Mouse (Mus musculus) midbrain, embryonic 15.5 days (tissue): Measurements from ENCODE around the gene Sik2. TPM values are rescaled to one million over a fixed set of nuclear protein-coding genes. Genes with fewer than 3 reads are reported as not detected.

Experiments used
- ATAC-seq: fragments of 200-750 bp; cut with Nextera tagmentation; replicated peaks from 2 replicates; pipeline ENCODE4 v1.8.0; 2017; ENCODE audit warnings: moderate TSS enrichment
- H3K27ac ChIP-seq: fragments of 300-500 bp; sonication (generic); 2 replicates; pipeline ENCODE4 v1.5.1; 2015; ENCODE audit warnings: mild to moderate bottlenecking, inconsistent platforms
- H3K27me3 ChIP-seq: fragments of 300-500 bp; sonication (generic); replicated peaks from 2 replicates; pipeline ENCODE4 v1.6.1; 2015; ENCODE audit warnings: inconsistent platforms
- H3K36me3 ChIP-seq: fragments of 300-500 bp; sonication (generic); replicated peaks from 2 replicates; pipeline ENCODE4 v1.6.1; 2015; ENCODE audit warnings: inconsistent platforms
- H3K4me1 ChIP-seq: fragments of 300-500 bp; sonication (generic); 2 replicates; pipeline ENCODE4 v1.6.1; 2015; ENCODE audit warnings: inconsistent platforms
- H3K4me2 ChIP-seq: fragments of 300-500 bp; sonication (generic); 2 replicates; pipeline ENCODE4 v1.6.1; 2015; ENCODE audit warnings: inconsistent platforms, mild to moderate bottlenecking, moderate library complexity
- H3K4me3 ChIP-seq: fragments of 300-500 bp; sonication (generic); 2 replicates; pipeline ENCODE4 v1.5.1; 2015; ENCODE audit warnings: mild to moderate bottlenecking, inconsistent platforms
- H3K9ac ChIP-seq: fragments of 300-500 bp; sonication (generic); 2 replicates; pipeline ENCODE4 v1.6.1; 2015; ENCODE audit warnings: mild to moderate bottlenecking, inconsistent platforms
- H3K9me3 ChIP-seq: fragments of 300-500 bp; sonication (generic); 2 replicates; pipeline ENCODE4 v1.6.1; 2016; ENCODE audit warnings: inconsistent platforms
- WGBS: fragments of 180-500 bp; shearing (Covaris S2); methylation state at CpG from one replicate; pipeline ENCODE4 v1.1.7; 2015; ENCODE audit warnings: mixed read lengths; 5-methylcytosine and 5-hydroxymethylcytosine counted together
- polyA plus RNA-seq: library from polyadenylated mRNA; unstranded; fragments of >200 nt; fragmentation: Nextera tagmentation; extraction: Ambion mirVana; gene quantifications from 2 replicates; pipeline ENCODE4 v1.2.1, GENCODE M21; 2015

The Sik2 gene
- 17.1 and 19.8 TPM in 2 replicates for polyA plus RNA-seq

DNA sequence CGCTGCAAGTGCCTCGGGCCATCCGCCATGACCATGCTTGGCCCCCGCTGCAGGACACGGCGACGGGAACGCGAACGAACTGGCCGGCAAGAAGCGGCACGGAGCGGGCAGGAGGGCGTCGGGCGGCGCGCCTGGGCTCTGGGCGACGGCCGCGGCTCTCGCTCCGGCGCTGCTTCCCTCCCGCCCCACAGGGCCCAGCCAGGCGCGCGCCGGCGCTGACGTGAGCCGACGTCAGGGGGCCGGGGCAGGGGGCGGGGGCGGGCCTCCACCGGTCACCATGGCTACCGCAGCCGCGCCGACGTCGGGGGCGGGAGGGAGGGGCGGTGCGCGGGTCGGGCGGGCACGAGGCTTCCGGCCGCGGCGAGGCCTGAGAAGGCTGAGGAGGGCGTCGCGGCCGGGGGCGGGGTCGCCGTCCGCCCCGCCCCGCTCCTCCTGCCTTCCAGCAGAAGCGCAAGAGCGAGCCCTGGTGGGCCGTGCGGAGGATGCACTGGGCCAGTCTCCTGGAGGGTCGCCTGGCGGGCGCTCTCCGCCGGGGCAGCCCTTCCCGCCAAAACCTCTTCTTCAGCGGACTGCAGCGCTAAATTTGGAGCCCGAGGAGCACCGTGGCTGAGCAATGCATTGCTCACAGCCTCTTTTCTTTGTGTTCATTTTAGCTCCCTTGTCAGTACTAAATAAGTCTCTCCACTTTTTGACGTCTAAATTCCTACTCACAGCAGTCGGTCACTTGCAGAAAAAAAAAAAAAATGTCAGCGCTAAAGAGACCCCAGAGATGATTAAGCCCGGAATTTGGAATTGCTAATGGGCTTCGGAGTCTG is at the start of gene Sik2:
TSS of gene Sik2 (minus strand) at position 233 of the 815 bp plus-strand sequence.
- H3K9me3 ChIP-seq, result no peaks in the 10 kb centered on the region
- peak; percentile 97 for ATAC-seq
- peak within 1 kb of the TSS; percentile 83 for H3K4me3 ChIP-seq
- H3K9ac ChIP-seq, result peak within 1 kb of the TSS; percentile 84
- H3K4me1 ChIP-seq, result peaks cover 15% of the 10 kb centered on the region
- no peaks in the 10 kb centered on the region for H3K36me3 ChIP-seq
- peak within 1 kb of the TSS; percentile 52 for H3K4me2 ChIP-seq
- H3K27ac ChIP-seq, result peak within 1 kb of the TSS; percentile 85
- WGBS, result under 1% methylated on average over 71 of the region's 85 CpGs
- no peaks in the 10 kb centered on the region for H3K27me3 ChIP-seq

DNA sequence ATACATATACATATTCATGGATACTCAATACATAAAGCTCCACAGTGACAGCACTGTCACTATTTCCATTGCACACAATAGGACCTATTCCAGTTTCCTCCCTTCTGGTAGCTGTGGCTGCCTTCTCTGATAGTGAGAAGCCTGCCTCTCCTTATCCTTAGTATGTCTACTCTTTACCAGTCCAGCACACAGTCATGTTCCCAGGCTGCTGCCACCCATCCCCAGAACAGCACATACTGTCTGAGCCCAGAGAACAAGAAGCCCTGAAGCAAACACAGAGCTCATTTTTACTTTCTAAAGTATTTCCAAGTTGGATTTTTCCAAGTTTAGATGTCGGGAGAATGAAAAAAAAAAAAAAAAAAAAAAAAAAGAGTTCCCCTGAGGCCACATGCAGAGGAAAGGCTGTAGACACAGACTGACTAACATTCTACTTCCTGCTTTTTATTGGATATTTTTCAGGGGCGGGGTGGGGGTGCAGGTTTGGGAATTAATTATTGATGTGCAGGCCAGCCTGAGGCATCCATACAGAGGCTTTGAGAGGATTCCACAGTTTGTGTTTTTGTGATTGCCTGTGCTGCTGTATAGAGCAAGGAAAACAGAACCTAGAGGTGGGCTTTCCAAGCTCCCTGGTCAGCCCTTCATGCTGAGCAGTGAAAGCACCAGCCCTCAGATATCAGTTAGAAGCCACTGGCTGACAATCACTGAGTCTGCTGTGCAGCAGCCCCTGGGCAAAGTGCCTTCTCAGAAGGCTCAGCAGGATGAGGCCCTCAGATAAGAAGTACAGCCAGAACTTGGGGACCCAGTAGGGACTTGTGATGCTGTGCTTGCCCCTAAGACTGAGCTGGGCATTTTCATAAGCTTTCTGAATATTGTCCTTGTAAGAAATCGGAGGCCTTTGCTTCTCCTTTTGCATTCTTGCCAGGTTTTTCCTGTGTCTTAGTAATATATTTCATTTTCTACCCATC is 47.8 kb upstream of the Sik2 start:
- no peaks in the 10 kb centered on the region for H3K9me3 ChIP-seq
- no peaks in the 10 kb centered on the region for H3K36me3 ChIP-seq
- H3K4me1 ChIP-seq, result no peaks in the 10 kb centered on the region
- no peak overlapping the region for H3K4me2 ChIP-seq
- no peak overlapping the region for H3K27ac ChIP-seq
- H3K27me3 ChIP-seq, result no peaks in the 10 kb centered on the region
- H3K9ac ChIP-seq, result no peak overlapping the region
- WGBS, result 78% methylated on average over 3 of the region's 3 CpGs
- H3K4me3 ChIP-seq, result no peak overlapping the region
- ATAC-seq, result no peak

DNA sequence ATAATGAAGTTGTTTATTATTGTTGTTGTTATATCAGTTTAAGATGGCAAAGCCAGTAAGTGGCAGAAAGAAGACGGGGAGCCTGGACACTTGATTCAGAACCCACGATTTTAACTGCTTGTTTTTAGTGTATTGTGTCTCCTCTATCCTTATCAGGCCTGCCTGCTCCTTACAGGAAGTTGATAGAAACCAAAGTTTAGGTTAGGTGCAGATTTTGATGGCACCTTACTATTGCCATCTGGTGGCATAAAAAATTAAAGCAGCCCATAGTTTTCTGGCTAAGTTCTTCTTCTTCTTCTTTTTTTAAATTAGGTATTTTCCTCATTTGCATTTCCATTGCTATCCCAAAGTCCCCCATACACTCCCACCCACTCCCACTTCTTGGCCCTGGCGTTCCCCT is 43.3 kb upstream of the Sik2 start:
- WGBS, result 81% methylated on average over 3 of the region's 3 CpGs
- Histone ChIP-seq H3K4me1 (no peaks in the 10 kb centered on the region), H3K9me3 (no peaks in the 10 kb centered on the region), H3K27ac (no peak overlapping the region), H3K27me3 (no peaks in the 10 kb centered on the region), H3K36me3 (no peaks in the 10 kb centered on the region), H3K4me2 (no peak overlapping the region), H3K4me3 (no peak overlapping the region), H3K9ac (no peak overlapping the region)
- no peak for ATAC-seq

DNA sequence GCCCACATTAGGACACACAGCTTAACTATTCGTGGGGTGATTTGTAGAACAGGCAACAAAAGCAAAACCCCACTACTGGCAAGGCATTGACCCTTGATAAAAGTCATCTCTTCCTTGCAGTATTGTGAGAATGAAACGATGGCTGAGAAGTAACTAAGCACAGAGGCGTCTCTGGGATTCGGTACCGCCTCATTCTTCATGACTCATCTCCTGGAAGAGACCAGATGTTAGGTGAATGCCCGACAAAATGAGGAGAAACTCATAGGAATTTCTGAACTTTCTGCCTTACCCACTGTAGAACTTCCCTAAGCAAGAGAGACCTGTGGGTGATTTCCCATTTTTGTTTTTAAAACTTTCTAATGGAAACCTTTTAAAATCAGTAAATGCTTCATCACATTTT is 33.3 kb upstream of the Sik2 start:
- WGBS, result 88% methylated on average over 6 of the region's 6 CpGs
- no peak for ATAC-seq
- Histone ChIP-seq H3K36me3 (no peaks in the 10 kb centered on the region), H3K27me3 (no peaks in the 10 kb centered on the region), H3K4me1 (no peaks in the 10 kb centered on the region), H3K27ac (no peak overlapping the region), H3K4me2 (no peak overlapping the region), H3K4me3 (no peak overlapping the region), H3K9me3 (no peaks in the 10 kb centered on the region), H3K9ac (no peak overlapping the region)

DNA sequence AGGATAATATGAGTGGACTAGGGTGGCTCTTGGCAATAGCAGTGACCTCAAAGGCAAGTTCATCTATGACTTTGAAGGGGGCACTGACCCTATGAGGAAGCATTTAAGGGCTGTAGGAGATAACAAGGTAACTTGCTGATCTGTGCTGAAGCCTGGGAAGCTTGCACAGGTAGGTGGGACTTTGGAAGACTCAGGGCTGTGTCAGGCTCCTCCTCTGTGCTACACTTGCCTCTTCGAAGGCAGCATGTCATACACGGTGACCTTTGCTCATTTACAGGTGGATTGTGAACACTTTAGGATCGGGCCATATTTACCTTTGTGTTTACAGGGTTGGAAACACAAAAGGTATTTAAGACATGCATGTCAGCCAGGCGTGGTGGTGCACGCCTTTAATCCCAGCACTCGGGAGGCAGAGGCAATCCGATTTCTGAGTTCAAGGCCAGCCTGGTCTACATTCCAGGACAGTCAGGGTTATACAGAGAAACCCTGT is 32.7 kb upstream of the Sik2 start:
- H3K27me3 ChIP-seq, result no peaks in the 10 kb centered on the region
- WGBS, result 92% methylated on average over 7 of the region's 7 CpGs
- ATAC-seq, result no peak
- no peaks in the 10 kb centered on the region for H3K4me1 ChIP-seq
- no peaks in the 10 kb centered on the region for H3K36me3 ChIP-seq
- H3K9me3 ChIP-seq, result no peaks in the 10 kb centered on the region
- no peak overlapping the region for H3K9ac ChIP-seq
- no peak overlapping the region for H3K4me3 ChIP-seq
- no peak overlapping the region for H3K27ac ChIP-seq
- H3K4me2 ChIP-seq, result no peak overlapping the region

DNA sequence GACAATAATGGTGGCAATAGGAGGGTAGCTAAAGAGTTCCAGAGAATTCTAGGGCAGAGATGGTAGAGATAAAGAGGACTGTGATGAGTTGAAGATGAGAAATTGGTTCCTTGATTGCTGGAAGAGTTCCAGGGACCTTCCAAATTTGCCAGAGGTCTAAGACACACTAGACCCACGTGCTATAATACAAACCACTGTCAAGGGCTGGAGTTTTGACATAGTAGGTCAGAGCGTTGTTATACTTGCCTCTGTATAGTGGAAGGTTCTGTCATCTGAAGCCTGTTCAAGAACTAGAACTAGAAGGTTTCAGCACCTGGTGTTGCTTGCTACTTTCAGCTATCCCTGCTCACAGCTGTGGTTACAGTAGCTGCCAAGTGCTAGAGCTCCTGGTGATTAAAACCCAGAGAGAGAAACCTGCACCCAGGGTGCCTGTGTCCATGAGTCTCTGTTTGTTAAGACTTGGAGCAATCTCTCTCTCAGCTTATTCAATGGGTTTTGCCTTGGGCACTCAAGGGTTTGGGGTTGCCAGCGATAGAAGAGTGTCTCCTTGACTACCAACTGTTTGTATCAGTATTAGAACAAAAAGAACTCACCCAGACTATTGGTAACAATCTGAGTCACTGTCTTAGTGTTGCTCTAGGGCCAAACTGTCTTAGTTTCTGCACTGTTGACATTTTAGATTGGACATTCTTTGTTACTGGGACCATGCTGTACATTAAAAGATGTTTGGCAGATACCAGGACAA is 24.1 kb upstream of the Sik2 start:
- 74% methylated on average over 3 of the region's 3 CpGs for WGBS
- no peak for ATAC-seq

GRCm38 (mm10) chr9:51032291-51032690 is 23.4 kb upstream of the Sik2 start:
- Histone ChIP-seq H3K9me3 (no peaks in the 10 kb centered on the region), H3K27me3 (no peaks in the 10 kb centered on the region), H3K4me2 (no peak overlapping the region), H3K9ac (no peak overlapping the region), H3K36me3 (no peaks in the 10 kb centered on the region), H3K27ac (no peak overlapping the region), H3K4me1 (no peaks in the 10 kb centered on the region), H3K4me3 (no peak overlapping the region)
- 74% methylated on average over 8 of the region's 8 CpGs for WGBS
- no peak for ATAC-seq

More for the DNA sequence above, 24.1 kb upstream of the Sik2 start:
- H3K4me1 ChIP-seq, result no peaks in the 10 kb centered on the region
- no peak overlapping the region for H3K27ac ChIP-seq
- no peak overlapping the region for H3K9ac ChIP-seq
- no peaks in the 10 kb centered on the region for H3K36me3 ChIP-seq
- no peak overlapping the region for H3K4me3 ChIP-seq
- no peaks in the 10 kb centered on the region for H3K27me3 ChIP-seq
- no peak overlapping the region for H3K4me2 ChIP-seq
- H3K9me3 ChIP-seq, result no peaks in the 10 kb centered on the region

DNA sequence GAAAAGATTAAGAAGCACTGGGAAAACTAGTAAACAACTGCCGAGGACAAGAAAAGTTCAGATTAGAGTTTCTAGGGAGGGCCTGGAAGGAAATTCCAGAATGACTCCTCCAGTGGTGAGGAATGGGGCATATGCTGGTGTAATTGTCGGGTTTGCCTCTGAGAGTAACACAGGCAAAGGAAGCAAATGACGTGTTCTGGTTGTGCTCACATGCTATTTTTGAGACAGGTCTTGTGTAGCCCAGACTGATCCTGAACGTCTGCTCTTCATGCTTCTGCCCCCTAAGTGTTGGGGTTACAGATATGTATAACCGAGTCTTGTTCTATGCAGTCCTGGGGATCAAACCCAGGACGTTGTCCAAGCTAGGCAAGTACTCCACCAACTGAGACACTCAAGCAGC is 22.7 kb upstream of the Sik2 start:
- H3K27me3 ChIP-seq, result no peaks in the 10 kb centered on the region
- no peak overlapping the region for H3K9ac ChIP-seq
- H3K4me2 ChIP-seq, result no peak overlapping the region
- H3K4me3 ChIP-seq, result no peak overlapping the region
- H3K27ac ChIP-seq, result no peak overlapping the region
- no peaks in the 10 kb centered on the region for H3K9me3 ChIP-seq
- no peaks in the 10 kb centered on the region for H3K4me1 ChIP-seq
- WGBS, result 80% methylated on average over 6 of the region's 6 CpGs
- ATAC-seq, result no peak
- no peaks in the 10 kb centered on the region for H3K36me3 ChIP-seq

DNA sequence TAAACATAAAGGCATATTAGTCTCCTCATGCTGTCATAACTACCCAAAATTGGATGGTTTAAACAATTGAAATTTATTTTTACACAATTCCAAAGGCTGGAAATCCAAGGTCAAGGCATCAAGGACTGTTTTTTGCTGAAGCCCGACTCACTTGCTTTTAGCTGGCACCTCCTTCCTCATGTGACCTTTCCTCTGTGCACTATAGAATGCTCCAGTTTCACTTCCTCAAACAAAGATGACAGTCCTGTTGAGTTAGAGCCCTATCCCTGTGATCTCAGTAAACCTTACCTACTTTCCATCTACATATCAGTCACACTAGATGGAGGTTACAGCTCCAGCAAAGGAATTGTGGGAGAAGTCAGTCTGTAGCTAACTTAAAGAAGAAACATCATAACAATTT is 21.3 kb upstream of the Sik2 start:
- 62% methylated on average over 1 of the region's 1 CpGs for WGBS

DNA sequence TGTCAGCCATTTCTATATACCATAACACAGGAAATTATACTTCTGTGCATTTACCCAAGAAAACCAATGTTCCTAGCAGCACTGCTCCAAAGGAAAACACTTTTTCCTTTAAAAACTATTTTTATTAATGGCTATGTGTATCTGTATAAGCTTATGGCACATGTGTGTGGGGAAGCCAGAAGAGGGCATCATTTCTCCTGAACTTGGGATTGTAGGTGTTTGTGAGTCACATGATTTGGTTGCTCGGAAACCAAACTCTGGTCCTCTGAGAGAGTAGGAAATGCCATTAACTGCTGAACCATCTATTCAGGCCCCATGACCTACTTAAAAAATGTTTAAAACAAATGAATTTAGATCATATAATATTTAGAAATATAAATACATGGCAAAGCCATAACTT is 18.1 kb upstream of the Sik2 start:
- no peak for ATAC-seq
- Histone ChIP-seq H3K9me3 (no peaks in the 10 kb centered on the region), H3K36me3 (no peaks in the 10 kb centered on the region), H3K4me3 (no peak overlapping the region), H3K9ac (no peak overlapping the region), H3K27me3 (no peaks in the 10 kb centered on the region), H3K4me2 (no peak overlapping the region), H3K4me1 (no peaks in the 10 kb centered on the region), H3K27ac (no peak overlapping the region)
- WGBS, result 81% methylated on average over 1 of the region's 1 CpGs

More for the DNA sequence above, 21.3 kb upstream of the Sik2 start:
- no peak overlapping the region for H3K9ac ChIP-seq
- no peaks in the 10 kb centered on the region for H3K27me3 ChIP-seq
- no peak overlapping the region for H3K4me3 ChIP-seq
- H3K4me2 ChIP-seq, result no peak overlapping the region
- H3K36me3 ChIP-seq, result no peaks in the 10 kb centered on the region
- ATAC-seq, result no peak
- no peak overlapping the region for H3K27ac ChIP-seq
- no peaks in the 10 kb centered on the region for H3K4me1 ChIP-seq
- no peaks in the 10 kb centered on the region for H3K9me3 ChIP-seq

GRCm38 (mm10) chr9:51021123-51021795 is 12.4 kb upstream of the Sik2 start:
- WGBS, result 88% methylated on average over 4 of the region's 4 CpGs
- Histone ChIP-seq H3K27me3 (no peaks in the 10 kb centered on the region), H3K4me1 (no peaks in the 10 kb centered on the region), H3K9me3 (no peaks in the 10 kb centered on the region), H3K27ac (no peak overlapping the region), H3K4me3 (no peak overlapping the region), H3K36me3 (no peaks in the 10 kb centered on the region), H3K4me2 (no peak overlapping the region), H3K9ac (no peak overlapping the region)
- ATAC-seq, result no peak
